Mouse (Mus musculus) left cerebral cortex, adult 2 months (tissue): Measurements from ENCODE around the gene Cyp2d22. TPM values are rescaled to one million over a fixed set of nuclear protein-coding genes. Genes with fewer than 3 reads are reported as not detected.

Experiments used
- DNase-seq, 2 experiments: peaks; one replicate each; pipeline ENCODE4 v3.0.0; 2021 to 2022; ENCODE audit warnings: low spot score in 2 of 2, mixed read lengths in 1 of 2; ENCODE audit errors: extremely low spot score in 1 of 2
- H3K27ac ChIP-seq: fragments of 200-600 bp; 2 replicates; pipeline ENCODE4 v1.8.1; 2022
- H3K4me3 ChIP-seq: fragments of 200-600 bp; 2 replicates; pipeline ENCODE4 v1.8.1; 2022
- CTCF ChIP-seq: fragments of 200-600 bp; IDR thresholded peaks from 2 replicates; pipeline ENCODE4 v1.8.1; 2022; ENCODE audit warnings: antibody characterized with exemption, mild to moderate bottlenecking, moderate library complexity
- intact Hi-C: fragments of 180-260 bp; cut with DNase I; formaldehyde crosslinking; loops from one replicate; pipeline ENCODE4 v1.15.1; 2025
- microRNA-seq, 2 experiments: library from miRNA; unstranded; fragments of <30 nt; microRNA quantifications; one replicate each; pipeline ENCODE4 v1.2.0; 2021
- total RNA-seq, 2 experiments: library from RNA; stranded (reverse); gene quantifications; 2 replicates each; pipeline ENCODE4 v1.2.3; 2021

Cyp2d22 gene
- total RNA-seq, 2 experiments from 2014 or later: 30.6 to 37.2 TPM

- Histone ChIP-seq H3K4me3 (no peak overlapping the region), H3K27ac (no peak overlapping the region)
- DNase-seq: no peak
Measured at GRCm38 (mm10) chr15:82342543-82342935, 37.5 kb downstream of the Cyp2d22 start.

GRCm38 (mm10) chr15:82341675-82342542 lies 38.2 kb downstream of the Cyp2d22 start:
- no peak for TF ChIP-seq CTCF
- intact Hi-C loops: no loop called here
- H3K4me3 ChIP-seq: no peak overlapping the region
- no peak overlapping the region for H3K27ac ChIP-seq
- no peak for DNase-seq

More at GRCm38 (mm10) chr15:82342543-82342935, 37.5 kb downstream of the Cyp2d22 start:
- intact Hi-C loops: no loop called here
- TF ChIP-seq CTCF: no peak

DNA sequence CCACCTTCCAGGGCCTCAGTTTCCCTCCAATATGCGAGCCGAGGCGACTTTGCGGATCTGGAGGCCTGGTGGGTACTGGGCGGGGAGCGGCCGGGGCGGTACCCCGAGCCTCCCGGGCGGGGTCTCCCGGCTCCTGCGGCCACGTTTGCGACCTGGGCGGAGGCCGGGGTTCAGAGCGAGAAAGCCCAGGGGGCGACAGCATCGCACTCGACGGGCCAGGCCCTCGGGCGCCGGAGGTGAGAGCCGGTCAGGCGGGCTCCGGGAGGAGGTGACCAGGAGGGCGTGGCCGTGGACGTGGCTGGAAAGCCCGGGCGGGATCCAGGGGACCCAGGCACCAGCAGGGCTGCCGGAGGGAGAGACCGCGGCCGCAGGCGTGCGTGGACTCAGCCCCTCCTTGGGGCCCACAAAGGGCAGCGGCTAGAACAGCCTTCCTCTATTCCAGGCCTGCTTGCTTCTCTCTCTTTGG lies 39.0 kb downstream of the Cyp2d22 start:
- Histone ChIP-seq H3K4me3 (peak overlapping the region; percentile 30), H3K27ac (no peak overlapping the region)
- intact Hi-C loops: no loop called here
- TF ChIP-seq CTCF: no peak
- DNase-seq: no peak

GRCm38 (mm10) chr15:82340414-82341035 lies 39.5 kb downstream of the Cyp2d22 start:
- no peak for DNase-seq
- no peak for TF ChIP-seq CTCF
- H3K4me3 ChIP-seq: no peak overlapping the region
- no peak overlapping the region for H3K27ac ChIP-seq
- intact Hi-C loops: no loop called here

DNA sequence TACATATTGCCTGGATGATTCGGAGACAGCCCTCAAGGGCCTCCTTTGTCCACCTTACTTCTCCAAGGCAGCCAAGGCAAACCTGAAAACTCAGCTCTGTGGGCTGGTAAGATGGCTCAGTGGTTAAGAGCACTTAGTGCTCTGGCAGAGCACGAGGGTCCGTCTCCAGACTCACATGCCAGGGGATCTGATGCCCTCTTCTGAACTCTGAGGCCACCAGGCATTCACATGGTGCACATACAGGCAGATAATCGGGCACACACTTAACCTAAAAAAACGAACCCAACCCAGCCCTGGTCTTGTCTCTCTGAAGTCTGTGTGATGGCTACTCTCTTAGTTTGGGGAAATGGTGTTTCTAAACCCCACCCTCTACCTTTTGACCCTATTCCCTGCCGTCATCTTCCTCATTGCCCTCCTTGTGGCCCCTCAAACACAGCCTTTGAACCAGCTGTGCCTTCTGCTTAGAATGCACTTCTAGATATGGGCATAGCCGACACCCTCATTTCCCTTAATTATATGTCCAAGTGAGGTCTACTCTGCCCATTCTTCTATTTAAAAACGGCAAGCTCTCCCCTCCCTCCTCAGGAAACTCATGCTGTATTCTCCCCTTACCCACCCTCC lies 40.3 kb downstream of the Cyp2d22 start:
- no peak for TF ChIP-seq CTCF
- Histone ChIP-seq H3K27ac (no peak overlapping the region), H3K4me3 (no peak overlapping the region)
- DNase-seq: no peak
- intact Hi-C loops: no loop called here

GRCm38 (mm10) chr15:82339150-82339549 lies 40.9 kb downstream of the Cyp2d22 start:
- peak overlapping the region; percentile 73; the same call in 1 of the 2 replicates for H3K27ac ChIP-seq
- DNase-seq: no peak
- intact Hi-C loops: no loop called here
- no peak for TF ChIP-seq CTCF
- peak overlapping the region; percentile 86 for H3K4me3 ChIP-seq

- DNase-seq: peak; percentile 92
- no peak; the same call in 1 of the 2 replicates for TF ChIP-seq CTCF
- intact Hi-C loops: no loop called here
- H3K4me3 ChIP-seq: peak within 1 kb of the TSS; percentile 86
- peak within 1 kb of the TSS; percentile 73 for H3K27ac ChIP-seq
Measured at GRCm38 (mm10) chr15:82338593-82339112, 41.4 kb downstream of the Cyp2d22 start, which contains the start of the genes Naga, Pheta2 and Smdt1. Naga (minus strand) TSS chr15:82338925. Pheta2 (plus strand) TSS chr15:82338942. Smdt1 (plus strand) TSS chr15:82338959.

DNA sequence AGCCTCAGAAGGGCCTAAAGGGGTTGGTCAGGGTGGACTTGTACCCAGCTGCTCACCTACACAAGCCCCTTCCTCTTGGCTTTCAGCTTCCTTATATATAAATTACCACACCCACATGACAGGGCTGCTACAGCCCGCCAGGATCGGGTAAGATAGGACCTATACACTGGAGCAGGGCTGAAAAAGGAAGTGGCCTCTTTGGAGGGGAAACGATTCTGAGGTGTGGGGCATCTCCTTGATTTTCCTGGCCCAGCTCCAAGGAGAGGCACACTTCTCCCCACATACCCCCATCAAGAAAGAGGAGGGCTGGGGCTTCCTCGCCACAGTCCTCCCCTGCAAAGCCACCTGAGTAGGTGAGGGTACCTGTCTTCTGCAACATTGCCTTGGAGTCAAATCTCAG lies 42.2 kb downstream of the Cyp2d22 start:
- intact Hi-C loops: no loop called here
- Histone ChIP-seq H3K27ac (no peak overlapping the region), H3K4me3 (peak overlapping the region; percentile 86)
- no peak for TF ChIP-seq CTCF
- DNase-seq: no peak

- TF ChIP-seq CTCF: no peak
- no peak overlapping the region for H3K27ac ChIP-seq
- intact Hi-C loops: no loop called here
- no peak overlapping the region for H3K4me3 ChIP-seq
- no peak for DNase-seq
Measured at GRCm38 (mm10) chr15:82336629-82337028, 43.4 kb downstream of the Cyp2d22 start.

- TF ChIP-seq CTCF: no peak
- H3K27ac ChIP-seq: no peak overlapping the region
- no peak for DNase-seq
- intact Hi-C loops: no loop called here
- no peak overlapping the region for H3K4me3 ChIP-seq
Measured at GRCm38 (mm10) chr15:82335194-82335593, 44.9 kb downstream of the Cyp2d22 start.

DNA sequence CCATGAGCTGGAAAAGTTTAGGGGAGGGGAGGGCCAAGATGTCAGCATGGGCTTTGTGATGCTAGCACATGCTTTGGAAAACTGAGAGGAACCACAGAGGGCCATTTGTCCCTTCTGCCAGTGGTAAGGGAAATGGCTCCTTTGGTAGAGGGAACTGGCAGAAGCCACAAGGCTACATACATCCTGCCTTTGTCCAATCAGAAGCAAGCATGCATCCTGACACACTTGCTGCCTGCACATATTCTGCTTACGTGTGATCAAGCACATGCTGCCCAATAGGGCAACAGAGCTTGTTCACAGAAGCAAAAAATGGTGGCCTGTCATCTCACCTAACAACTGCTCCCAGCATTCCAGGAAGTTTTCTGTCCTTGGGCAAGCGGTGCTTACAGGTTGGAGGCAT lies 54.7 kb downstream of the Cyp2d22 start:
- H3K4me3 ChIP-seq: no peak overlapping the region
- no peak for TF ChIP-seq CTCF
- intact Hi-C loops: no loop called here
- H3K27ac ChIP-seq: no peak overlapping the region
- DNase-seq: no peak

GRCm38 (mm10) chr15:82322195-82322594 lies 57.9 kb downstream of the Cyp2d22 start:
- no peak for TF ChIP-seq CTCF
- Histone ChIP-seq H3K4me3 (no peak overlapping the region), H3K27ac (no peak overlapping the region)
- DNase-seq: no peak
- intact Hi-C loops: no loop called here

Small RNA genes lying within 50 kb of the gene (microRNA-seq; reads per million reads assigned to microRNA genes)
- 0 reads per million in 2 experiments for gene Gm25990
- gene Gm27331: 0 reads per million in 2 experiments
- gene Mir7684: 0 reads per million in 2 experiments

Other genes with a start within 250 kb of the Cyp2d22 start
- 100 to 1,000 TPM; 187 to 202 TPM for gene Srebf2, start 233.1 kb downstream of the Cyp2d22 start, total RNA-seq
- gene Shisa8, start 167.4 kb downstream of the Cyp2d22 start, total RNA-seq: 1 to 10 TPM; 2.1 to 2.7 TPM
- gene Tnfrsf13c, start 155.9 kb downstream of the Cyp2d22 start, total RNA-seq: under 1 TPM; 0.29 to 0.47 TPM
- 1 to 10 TPM; 3.1 to 4.8 TPM for gene Cenpm, start 135.5 kb downstream of the Cyp2d22 start, total RNA-seq
- gene 1500009C09Rik, start 127.9 kb downstream of the Cyp2d22 start, total RNA-seq: 100 to 1,000 TPM in 1 of 2 experiments, 10 to 100 TPM in 1; 96.5 to 102 TPM
- 100 to 1,000 TPM; 489 to 520 TPM for gene Sept3, start 105.4 kb downstream of the Cyp2d22 start, total RNA-seq
- gene Wbp2nl, start 81.3 kb downstream of the Cyp2d22 start, total RNA-seq: not detected
- 10 to 100 TPM; 33.5 to 35.2 TPM for gene Naga, start 41.3 kb downstream of the Cyp2d22 start, total RNA-seq
- under 1 TPM; 0.25 to 0.42 TPM for gene Pheta2, start 41.3 kb downstream of the Cyp2d22 start, total RNA-seq
- gene Smdt1, start 41.3 kb downstream of the Cyp2d22 start, total RNA-seq: 100 to 1,000 TPM; 137 to 141 TPM
- 100 to 1,000 TPM; 206 to 211 TPM for gene Ndufa6, start 25.9 kb downstream of the Cyp2d22 start, total RNA-seq
- not detected for gene Cyp2d11, start 13.8 kb upstream of the Cyp2d22 start, total RNA-seq
- under 1 TPM in 1 of 2 experiments, not detected in 1; 0.52 TPM for gene Cyp2d10, start 26.9 kb upstream of the Cyp2d22 start, total RNA-seq
- gene Cyp2d9, start 53.2 kb upstream of the Cyp2d22 start, total RNA-seq: not detected
- not detected for gene Cyp2d12, start 174.8 kb upstream of the Cyp2d22 start, total RNA-seq
- gene Cyp2d34, start 240.7 kb upstream of the Cyp2d22 start, total RNA-seq: not detected